Mouse (Mus musculus): ENCODE data around the gene Phgdh. TPM values are rescaled to one million over a fixed set of nuclear protein-coding genes. Genes with fewer than 3 reads are reported as not detected.
"Not testable (repeated sequence)": the region's sequence is repeated elsewhere in the genome, so short reads cannot be mapped to it uniquely, and the experiment has no call there.

Gene Phgdh
- polyA plus RNA-seq (2016; fragmentation: Nextera tagmentation; extraction: Ambion mirVana), result 267 and 276 TPM in 2 replicates

DNA sequence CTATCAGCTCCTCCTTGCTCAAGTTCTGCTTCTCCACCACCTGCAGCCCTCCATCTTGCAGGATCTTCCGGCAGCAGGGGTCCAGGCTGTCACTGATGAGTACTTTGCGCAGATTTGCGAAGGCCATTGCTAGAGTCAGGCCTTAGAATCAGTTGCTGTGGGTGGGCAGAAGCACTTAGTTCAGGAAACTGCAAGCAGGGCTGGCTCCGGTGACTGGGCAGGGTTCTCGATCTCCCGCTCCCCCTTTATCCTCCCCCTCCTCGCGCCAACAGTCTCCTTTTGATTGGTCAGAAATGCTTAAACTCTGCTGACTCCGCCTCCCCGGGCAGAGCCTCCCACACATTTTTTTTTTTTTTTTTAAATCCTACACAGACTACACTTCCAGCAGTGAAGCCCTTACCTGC is at the start of gene Phgdh:
Gene Phgdh, minus strand, starts transcription at position 285 of the 404 bp plus-strand sequence.
- not testable (repeated sequence) for H3K36me3 ChIP-seq, H3K27me3 ChIP-seq, H3K9me3 ChIP-seq
- ATAC-seq (ENCODE audit: insufficient number of reproducible peaks, insufficient read depth, low FRiP score, low TSS enrichment), result peak; percentile 61; the same call in 1 of the 2 replicates
- Histone ChIP-seq H3K9ac (peak within 1 kb of the TSS; percentile 85), H3K4me1 (peaks cover 36% of the 10 kb centered on the region), H3K27ac (peak within 1 kb of the TSS; percentile 92), H3K4me2 (replicated peaks) (peak within 1 kb of the TSS; percentile 81), H3K4me3 (peak within 1 kb of the TSS; percentile 78)
- WGBS, result 0% methylated on average over 10 of the region's 10 CpGs

DNA sequence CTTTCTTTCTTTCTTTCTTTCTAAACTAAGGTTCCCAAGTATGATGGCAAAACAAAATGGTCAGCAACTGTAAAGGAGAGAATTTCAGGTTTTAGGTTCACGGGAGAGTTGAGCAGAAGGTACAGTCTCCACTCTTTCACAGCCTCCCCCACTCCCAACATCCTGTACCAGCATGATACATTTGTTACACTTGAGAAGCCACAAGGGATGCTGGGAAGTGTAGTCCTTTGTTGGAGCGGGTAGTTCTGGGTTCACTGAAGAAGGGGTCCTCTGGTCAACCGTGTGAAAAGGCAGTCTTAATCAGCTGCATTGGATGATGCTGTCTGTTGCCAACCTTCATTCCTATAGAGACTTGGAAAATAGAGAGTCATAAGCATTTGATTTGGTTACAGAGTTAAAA is 49.5 kb upstream of the Phgdh start:
- H3K36me3 ChIP-seq, result no peaks in the 10 kb centered on the region
- 58% methylated on average over 3 of the region's 3 CpGs for WGBS
- H3K27me3 ChIP-seq, result no peaks in the 10 kb centered on the region
- 0 out of 2 replicates have a peak, but pooled peaks cover 7% of the 10 kb centered on the region for H3K4me1 ChIP-seq
- no peak for ATAC-seq (ENCODE audit: insufficient number of reproducible peaks, insufficient read depth, low FRiP score, low TSS enrichment)
- no peak overlapping the region for H3K4me2 ChIP-seq (replicated peaks)
- H3K9ac ChIP-seq, result no peak overlapping the region
- no peak overlapping the region for H3K27ac ChIP-seq
- H3K4me3 ChIP-seq, result no peak overlapping the region
- no peaks in the 10 kb centered on the region for H3K9me3 ChIP-seq

DNA sequence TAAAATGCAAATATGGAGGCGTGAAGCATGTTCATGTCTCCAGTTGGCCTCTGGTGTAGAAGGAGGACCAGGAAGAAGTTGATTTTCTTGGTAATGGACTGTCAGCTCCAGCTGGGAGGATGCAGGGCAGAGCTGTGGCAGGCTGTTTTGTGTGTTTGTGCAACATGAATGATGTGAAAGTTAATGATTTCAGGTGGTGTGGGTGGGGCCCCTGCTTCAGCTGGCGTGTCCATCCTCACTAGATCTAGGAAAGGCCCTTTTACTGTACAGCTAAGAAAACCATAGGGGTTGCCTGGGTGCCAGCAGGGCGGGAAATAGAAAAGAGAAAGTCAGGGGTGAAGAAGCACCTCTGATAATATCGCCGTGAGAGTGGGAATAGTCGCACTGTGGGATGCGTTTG is 48.0 kb upstream of the Phgdh start:
- Histone ChIP-seq H3K9ac (no peak overlapping the region), H3K4me3 (no peak overlapping the region), H3K27me3 (no peaks in the 10 kb centered on the region), H3K9me3 (no peaks in the 10 kb centered on the region), H3K27ac (no peak overlapping the region), H3K4me1 (0 out of 2 replicates have a peak, but pooled peaks cover 16% of the 10 kb centered on the region), H3K36me3 (no peaks in the 10 kb centered on the region), H3K4me2 (replicated peaks) (no peak overlapping the region)
- 86% methylated on average over 7 of the region's 7 CpGs for WGBS
- no peak for ATAC-seq (ENCODE audit: insufficient number of reproducible peaks, insufficient read depth, low FRiP score, low TSS enrichment)

DNA sequence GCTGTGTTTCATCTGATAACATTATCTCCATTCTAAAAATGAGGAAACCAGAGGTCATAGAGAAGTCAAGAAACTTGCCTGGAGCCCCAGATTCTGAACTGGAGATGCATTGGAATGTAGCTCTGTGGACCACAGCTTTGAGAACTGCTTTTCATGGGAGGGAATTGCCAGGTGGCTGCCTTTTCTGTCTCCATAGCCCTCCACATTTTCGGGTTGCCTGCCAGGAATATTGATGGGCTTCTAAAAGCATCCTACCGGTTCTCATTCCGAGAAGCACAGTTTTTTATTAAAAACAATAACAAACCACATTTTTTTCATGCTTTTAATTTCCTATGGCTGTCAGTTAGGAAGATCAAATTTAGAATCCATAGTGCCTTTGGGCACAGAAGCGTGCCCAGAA is 47.3 kb upstream of the Phgdh start:
- no peak overlapping the region for H3K4me2 ChIP-seq (replicated peaks)
- no peak overlapping the region for H3K9ac ChIP-seq
- H3K9me3 ChIP-seq, result no peaks in the 10 kb centered on the region
- H3K27me3 ChIP-seq, result no peaks in the 10 kb centered on the region
- no peak for ATAC-seq (ENCODE audit: insufficient number of reproducible peaks, insufficient read depth, low FRiP score, low TSS enrichment)
- 0 out of 2 replicates have a peak, but pooled peaks cover 16% of the 10 kb centered on the region for H3K4me1 ChIP-seq
- H3K36me3 ChIP-seq, result no peaks in the 10 kb centered on the region
- WGBS, result 58% methylated on average over 4 of the region's 4 CpGs
- H3K27ac ChIP-seq, result no peak overlapping the region
- no peak overlapping the region for H3K4me3 ChIP-seq

DNA sequence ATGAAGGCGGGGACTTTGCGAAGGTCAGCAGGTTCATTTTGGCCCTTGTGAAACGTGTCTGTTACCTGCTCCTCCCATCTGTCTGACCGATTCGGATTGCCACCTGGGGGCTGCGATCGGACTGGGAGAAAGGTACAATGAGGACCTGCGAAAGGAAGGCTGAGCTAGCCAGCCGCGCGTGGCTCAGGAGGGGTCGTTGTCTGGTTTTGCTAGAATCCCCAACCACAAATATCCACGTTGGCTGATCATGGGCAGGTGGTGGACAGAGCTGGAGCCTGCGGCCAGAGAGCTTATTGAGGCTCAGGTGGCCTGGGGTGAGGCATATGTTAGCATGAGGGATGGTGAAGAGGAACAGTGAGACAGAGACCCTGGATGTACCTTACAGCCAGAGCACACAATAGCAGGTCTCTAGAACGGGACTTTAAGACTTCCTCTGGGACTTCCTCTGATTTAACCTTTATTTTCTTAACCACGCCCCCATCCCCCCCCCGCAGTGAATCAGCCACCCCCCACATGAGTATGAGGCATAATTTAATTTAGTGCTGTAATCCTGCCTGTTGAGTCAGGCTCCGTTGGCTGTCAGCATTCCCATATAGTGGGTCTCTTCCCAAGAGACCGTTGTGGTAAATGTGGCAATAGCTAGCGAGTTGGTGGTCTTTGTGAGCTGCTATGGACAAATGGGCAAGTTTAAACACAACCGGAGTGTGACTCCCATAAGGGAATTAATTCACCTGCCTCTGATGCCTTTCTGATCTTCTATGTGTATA is 43.4 kb upstream of the Phgdh start:
- 0 out of 2 replicates have a peak, but pooled peaks cover 16% of the 10 kb centered on the region for H3K4me1 ChIP-seq
- peak; percentile 22; the same call in 1 of the 2 replicates for ATAC-seq (ENCODE audit: insufficient number of reproducible peaks, insufficient read depth, low FRiP score, low TSS enrichment)
- peak overlapping the region; percentile 91 for H3K4me3 ChIP-seq
- WGBS, result 10% methylated on average over 21 of the region's 21 CpGs
- no peaks in the 10 kb centered on the region for H3K36me3 ChIP-seq
- no peaks in the 10 kb centered on the region for H3K9me3 ChIP-seq
- peak overlapping the region; percentile 84 for H3K9ac ChIP-seq
- H3K27ac ChIP-seq, result no peak overlapping the region
- no peaks in the 10 kb centered on the region for H3K27me3 ChIP-seq
- H3K4me2 ChIP-seq (replicated peaks), result peak overlapping the region; percentile 94

DNA sequence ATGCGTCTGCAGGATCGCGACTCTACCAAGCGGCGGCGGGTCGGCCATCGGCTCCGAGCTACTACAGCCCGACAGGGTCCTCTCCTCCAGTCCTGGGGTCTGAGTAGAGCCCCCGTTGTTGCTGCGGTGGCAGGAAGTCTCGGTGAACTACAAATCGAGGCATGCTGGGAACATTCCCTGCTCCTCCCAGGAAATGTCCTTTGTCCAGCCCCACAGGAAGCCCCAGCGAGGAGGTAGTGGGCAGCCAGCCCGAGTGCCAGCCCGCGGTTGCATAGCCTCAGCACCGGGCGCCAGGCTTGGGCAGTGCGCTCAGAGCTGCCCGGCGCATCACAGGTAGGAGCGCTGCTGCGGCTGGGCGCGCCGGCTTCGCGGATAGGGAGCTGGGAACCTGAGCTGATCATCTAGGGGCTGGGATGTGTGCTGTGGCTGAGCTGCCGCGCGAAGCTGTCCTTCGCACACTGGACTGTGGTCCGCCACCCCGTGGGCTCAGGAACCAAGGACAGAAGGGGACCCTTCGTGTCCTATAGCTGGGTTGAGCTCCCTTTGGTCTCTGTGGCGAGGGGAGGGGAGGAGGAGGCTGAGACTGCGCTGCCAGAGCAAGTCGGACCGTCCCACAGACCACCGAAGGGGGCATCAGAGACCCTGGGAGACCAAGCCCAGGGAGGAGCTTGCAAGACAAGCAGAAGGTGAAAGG is 42.6 kb upstream of the Phgdh start, which contains the start of gene Zfp697:
Gene Zfp697, plus strand, starts transcription at position 216 of the 694 bp plus-strand sequence.
- H3K27ac ChIP-seq, result peak within 1 kb of the TSS; percentile 77
- H3K4me1 ChIP-seq, result 0 out of 2 replicates have a peak, but pooled peaks cover 16% of the 10 kb centered on the region
- no peaks in the 10 kb centered on the region for H3K36me3 ChIP-seq
- ATAC-seq (ENCODE audit: insufficient number of reproducible peaks, insufficient read depth, low FRiP score, low TSS enrichment), result peak; percentile 84
- H3K9ac ChIP-seq, result peak within 1 kb of the TSS; percentile 84
- WGBS, result under 1% methylated on average over 42 of the region's 42 CpGs
- peak within 1 kb of the TSS; percentile 91 for H3K4me3 ChIP-seq
- H3K9me3 ChIP-seq, result no peaks in the 10 kb centered on the region
- H3K4me2 ChIP-seq (replicated peaks), result peak within 1 kb of the TSS; percentile 94
- H3K27me3 ChIP-seq, result no peaks in the 10 kb centered on the region

DNA sequence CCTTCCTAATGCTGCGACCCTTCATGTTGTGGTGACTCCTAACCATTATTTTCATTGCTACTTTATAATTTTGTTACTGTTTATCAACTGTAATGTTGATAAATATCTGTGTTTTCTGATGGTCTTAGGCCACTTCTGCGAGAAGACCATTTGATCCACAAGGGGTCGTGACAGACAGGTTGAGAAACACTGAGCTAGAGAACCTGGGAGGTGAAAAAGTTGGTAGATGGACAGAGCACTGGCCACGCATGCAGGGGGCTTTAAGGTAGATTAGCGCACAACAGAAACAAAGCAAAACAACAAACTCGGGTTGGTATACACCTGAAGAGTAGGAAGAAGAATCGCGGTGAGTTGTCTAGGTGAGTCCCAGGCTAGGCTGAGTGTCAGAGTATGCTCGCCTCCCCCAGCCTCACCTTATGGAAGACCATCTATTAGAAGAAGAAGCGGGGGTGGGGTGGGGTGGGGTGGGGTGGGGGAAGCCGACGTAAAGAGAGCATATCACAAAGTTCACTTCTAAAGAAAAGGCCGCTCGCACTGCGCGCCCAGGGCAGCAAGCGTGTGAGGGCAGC is 42.0 kb upstream of the Phgdh start:
- H3K4me3 ChIP-seq, result peak overlapping the region; percentile 91
- no peaks in the 10 kb centered on the region for H3K36me3 ChIP-seq
- ATAC-seq (ENCODE audit: insufficient number of reproducible peaks, insufficient read depth, low FRiP score, low TSS enrichment), result peak; percentile 26
- H3K9me3 ChIP-seq, result no peaks in the 10 kb centered on the region
- peak overlapping the region; percentile 77; the same call in 1 of the 2 replicates for H3K27ac ChIP-seq
- peak overlapping the region; percentile 84 for H3K9ac ChIP-seq
- 5% methylated on average over 17 of the region's 17 CpGs for WGBS
- H3K27me3 ChIP-seq, result no peaks in the 10 kb centered on the region
- 0 out of 2 replicates have a peak, but pooled peaks cover 13% of the 10 kb centered on the region for H3K4me1 ChIP-seq
- H3K4me2 ChIP-seq (replicated peaks), result peak overlapping the region; percentile 94

DNA sequence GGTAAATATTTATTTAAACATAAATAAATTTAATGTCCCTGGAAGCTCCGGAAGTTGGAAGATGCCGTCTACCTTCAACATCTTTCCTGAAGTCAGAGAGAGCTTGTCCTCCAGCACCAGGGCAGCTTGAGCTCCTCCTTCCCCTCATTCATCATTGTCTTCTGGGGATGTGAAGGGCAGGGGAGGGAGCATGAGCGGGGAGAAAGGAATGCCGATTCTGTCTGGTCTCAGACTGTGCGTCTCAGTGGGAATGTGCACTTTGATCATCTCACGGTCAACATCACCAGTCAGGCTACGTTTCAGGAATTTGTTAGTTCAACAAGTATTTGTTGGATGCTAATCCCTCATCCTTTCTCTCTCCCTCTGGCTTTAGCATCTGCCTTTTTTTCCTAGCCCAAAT is 39.4 kb upstream of the Phgdh start:
- 0 out of 2 replicates have a peak, but pooled peaks cover 9% of the 10 kb centered on the region for H3K4me1 ChIP-seq
- 20% methylated on average over 7 of the region's 7 CpGs for WGBS
- H3K9me3 ChIP-seq, result no peaks in the 10 kb centered on the region
- no peak for ATAC-seq (ENCODE audit: insufficient number of reproducible peaks, insufficient read depth, low FRiP score, low TSS enrichment)
- H3K36me3 ChIP-seq, result no peaks in the 10 kb centered on the region
- no peak overlapping the region for H3K4me3 ChIP-seq
- no peak overlapping the region for H3K4me2 ChIP-seq (replicated peaks)
- H3K9ac ChIP-seq, result no peak overlapping the region
- no peaks in the 10 kb centered on the region for H3K27me3 ChIP-seq
- H3K27ac ChIP-seq, result no peak overlapping the region

DNA sequence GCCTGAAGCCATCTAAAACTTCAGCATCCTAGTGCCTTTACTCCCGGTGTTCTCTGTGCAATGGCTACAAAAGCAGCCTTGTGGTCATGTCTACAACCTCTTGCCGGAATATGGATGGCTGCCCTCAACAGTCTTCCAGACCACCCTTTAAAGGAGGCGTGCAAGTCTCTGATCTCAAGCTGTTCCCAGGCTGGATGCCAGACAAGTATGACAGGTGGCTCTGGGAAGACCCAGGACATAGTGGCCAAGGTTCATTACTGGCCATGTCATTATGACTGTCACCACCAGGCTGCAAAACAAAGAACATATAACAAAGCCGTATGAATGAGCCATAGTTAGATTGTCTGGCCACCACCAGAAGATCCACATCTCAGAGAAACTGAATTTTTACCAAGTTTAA is 38.5 kb upstream of the Phgdh start:
- no peak overlapping the region for H3K27ac ChIP-seq
- no peak overlapping the region for H3K9ac ChIP-seq
- no peak for ATAC-seq (ENCODE audit: insufficient number of reproducible peaks, insufficient read depth, low FRiP score, low TSS enrichment)
- 0 out of 2 replicates have a peak, but pooled peaks cover 4% of the 10 kb centered on the region for H3K4me1 ChIP-seq
- no peaks in the 10 kb centered on the region for H3K9me3 ChIP-seq
- no peaks in the 10 kb centered on the region for H3K36me3 ChIP-seq
- 84% methylated on average over 4 of the region's 4 CpGs for WGBS
- H3K4me3 ChIP-seq, result no peak overlapping the region
- no peaks in the 10 kb centered on the region for H3K27me3 ChIP-seq
- H3K4me2 ChIP-seq (replicated peaks), result no peak overlapping the region

DNA sequence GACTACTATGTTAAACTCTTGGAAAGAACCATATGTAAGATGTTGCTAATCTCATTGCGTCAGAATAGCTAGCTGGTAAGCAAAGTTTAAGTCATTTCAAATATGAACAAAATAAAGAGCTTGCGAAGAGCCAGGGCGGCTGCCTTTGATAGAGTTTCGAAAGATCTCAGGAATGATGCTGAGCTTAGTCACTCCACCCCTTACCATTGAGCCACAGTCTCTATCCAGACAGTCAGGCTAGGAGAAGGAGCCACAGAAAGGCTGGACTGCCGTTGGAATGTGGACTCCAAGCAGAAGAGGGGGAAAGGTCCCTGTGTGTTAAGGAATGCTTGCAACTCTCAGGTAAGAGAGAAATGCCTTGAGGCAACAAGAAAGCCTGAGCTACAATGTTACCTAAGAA is 35.2 kb upstream of the Phgdh start:
- Histone ChIP-seq H3K4me3 (no peak overlapping the region), H3K4me1 (no peaks in the 10 kb centered on the region), H3K27ac (no peak overlapping the region), H3K27me3 (no peaks in the 10 kb centered on the region), H3K9me3 (no peaks in the 10 kb centered on the region), H3K4me2 (replicated peaks) (no peak overlapping the region), H3K36me3 (no peaks in the 10 kb centered on the region), H3K9ac (no peak overlapping the region)
- 76% methylated on average over 5 of the region's 5 CpGs for WGBS
- ATAC-seq (ENCODE audit: insufficient number of reproducible peaks, insufficient read depth, low FRiP score, low TSS enrichment), result no peak

DNA sequence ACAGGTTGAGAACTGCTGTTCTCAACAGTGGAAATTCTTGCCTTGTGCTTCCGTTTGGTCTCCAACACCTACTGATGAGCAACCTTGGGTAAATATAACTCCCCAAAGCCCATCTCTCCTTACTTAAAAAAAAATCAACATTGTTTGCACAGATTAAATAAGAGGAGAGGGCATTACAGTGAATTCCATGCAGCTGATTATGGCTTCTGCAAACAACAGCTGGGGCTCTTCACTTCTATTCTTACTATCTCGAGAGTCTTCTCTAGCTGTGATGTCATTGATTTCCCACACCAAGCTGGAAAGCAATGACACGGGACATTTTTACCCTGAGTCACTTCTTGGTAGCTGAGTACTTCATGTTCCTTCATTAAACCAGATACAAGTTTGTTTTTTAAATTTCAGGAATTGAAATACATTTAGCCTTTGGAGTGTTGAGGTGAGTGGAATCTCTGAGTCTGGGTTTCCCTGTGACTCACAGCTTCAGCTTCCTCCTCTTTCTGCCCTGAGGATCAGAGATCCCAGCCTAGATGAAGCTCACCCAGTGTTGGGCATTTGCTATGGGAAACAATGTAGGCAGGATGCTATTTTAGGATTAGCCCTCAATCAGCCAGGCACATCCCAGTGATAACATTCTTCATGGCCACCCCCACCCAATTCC is 34.4 kb upstream of the Phgdh start:
- Histone ChIP-seq H3K36me3 (no peaks in the 10 kb centered on the region), H3K9ac (no peak overlapping the region), H3K27me3 (no peaks in the 10 kb centered on the region), H3K9me3 (no peaks in the 10 kb centered on the region), H3K4me3 (no peak overlapping the region), H3K4me2 (replicated peaks) (no peak overlapping the region), H3K4me1 (no peaks in the 10 kb centered on the region), H3K27ac (no peak overlapping the region)
- WGBS, result 72% methylated on average over 3 of the region's 3 CpGs
- no peak for ATAC-seq (ENCODE audit: insufficient number of reproducible peaks, insufficient read depth, low FRiP score, low TSS enrichment)
